Mouse (Mus musculus): ENCODE results near the gene Kcnq1. TPM values are rescaled to one million over a fixed set of nuclear protein-coding genes. Genes with fewer than 3 reads are reported as not detected.
A peak's percentile ranks its signal among the peaks of the same experiment; 100 is the strongest.

Gene Kcnq1
- total RNA-seq, 1 experiment = 0.22 TPM

DNA sequence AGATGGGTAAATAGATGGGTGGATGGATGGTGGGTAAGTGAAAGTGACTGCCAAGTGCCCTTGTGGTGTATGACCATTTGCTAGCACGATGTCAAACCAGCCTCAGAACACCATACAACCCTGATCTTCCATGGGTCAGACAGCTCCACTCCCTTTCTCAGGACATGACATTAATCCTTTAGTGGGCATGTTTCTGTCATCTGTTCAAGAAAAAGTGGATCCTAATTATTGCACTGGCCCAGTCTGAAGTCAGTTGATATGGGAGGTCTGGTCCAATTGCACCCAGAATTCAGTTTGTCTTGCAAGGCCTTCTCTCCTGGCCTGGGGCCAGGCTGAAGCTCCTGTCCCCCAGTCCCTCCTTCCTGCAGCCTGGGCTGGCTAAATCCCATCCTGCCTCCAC is 332.8 kb downstream of the Kcnq1 start:
- H3K4me1 ChIP-seq (ENCODE audit: control insufficient read depth in 2 of 2, insufficient read depth in 2 of 2, low read length in 2 of 2, poor library complexity in 1 of 2) = peaks cover 6 to 21% of the 10 kb centered on the region in 2 experiments; a peak in 3 of 4 replicates
- H3K27ac ChIP-seq (ENCODE audit: insufficient read depth, low read depth, low read length, poor library complexity, severe bottlenecking) = no peak overlapping the region
- no peak for TF ChIP-seq MAFK (IDR thresholded peaks at IDR 0.05; ENCODE audit: insufficient read depth, low read depth, low read length)
- no peak for TF ChIP-seq ZNF384 (IDR thresholded peaks at IDR 0.05; ENCODE audit: low read depth, low read length)
- no peak for TF ChIP-seq HCFC1 (IDR thresholded peaks at IDR 0.05; ENCODE audit: borderline replicate concordance, insufficient read depth, low read length)
- no peak for TF ChIP-seq CHD2 (IDR thresholded peaks at IDR 0.05; ENCODE audit: low read depth, low read length)
- TF ChIP-seq ZC3H11A (IDR thresholded peaks at IDR 0.05; ENCODE audit: borderline replicate concordance, low read depth, low read length) = no peak
- no peak overlapping the region for H3K9ac ChIP-seq (ENCODE audit: insufficient read depth, low read depth, low read length, poor library complexity, severe bottlenecking)
- in situ Hi-C loops (cut with MboI; ENCODE audit: low sequenced_read_pairs in 2 of 2, unreplicated experiment in 2 of 2) = no loop called here
- no peak overlapping the region for H3K4me3 ChIP-seq (ENCODE audit: insufficient read depth in 1 of 2, low read depth in 1 of 2, low read length in 2 of 2, poor library complexity in 1 of 2, severe bottlenecking in 1 of 2)
- H3K9me3 ChIP-seq (ENCODE audit: control insufficient read depth, insufficient read depth, low read depth, low read length) = no peaks in the 10 kb centered on the region
- H3K36me3 ChIP-seq (ENCODE audit: control insufficient read depth, insufficient read depth, low read length, poor library complexity, severe bottlenecking) = no peaks in the 10 kb centered on the region
- DNase-seq (ENCODE audit: low read depth, low spot score) = no peak

DNA sequence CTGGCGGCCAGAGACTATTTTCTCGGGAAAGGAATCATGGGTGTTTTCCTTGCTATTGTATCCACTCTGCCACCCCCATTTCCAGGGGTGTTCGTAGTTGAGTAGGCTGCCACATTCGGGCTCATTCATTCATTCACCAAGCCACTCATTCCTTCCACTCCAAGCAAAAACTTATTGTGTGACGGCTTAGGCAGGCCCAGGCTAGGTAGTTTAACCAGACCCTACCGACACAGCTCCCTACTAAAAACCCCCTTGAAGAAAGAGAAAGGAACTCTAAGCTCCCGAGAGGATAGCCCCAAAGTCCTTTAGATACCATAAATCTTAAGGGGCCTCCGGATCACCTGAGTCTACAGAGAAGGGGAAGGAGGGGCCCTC is 338.4 kb downstream of the Kcnq1 start:
- Histone ChIP-seq H3K4me1 (ENCODE audit: control insufficient read depth in 2 of 2, insufficient read depth in 2 of 2, low read length in 2 of 2, poor library complexity in 1 of 2) (peaks cover 1 to 2% of the 10 kb centered on the region in 2 experiments; a peak in 1 of 4 replicates), H3K36me3 (ENCODE audit: control insufficient read depth, insufficient read depth, low read length, poor library complexity, severe bottlenecking) (no peaks in the 10 kb centered on the region), H3K9ac (ENCODE audit: insufficient read depth, low read depth, low read length, poor library complexity, severe bottlenecking) (no peak overlapping the region), H3K4me3 (ENCODE audit: insufficient read depth in 1 of 2, low read depth in 1 of 2, low read length in 2 of 2, poor library complexity in 1 of 2, severe bottlenecking in 1 of 2) (no peak overlapping the region), H3K27ac (ENCODE audit: insufficient read depth, low read depth, low read length, poor library complexity, severe bottlenecking) (no peak overlapping the region), H3K9me3 (ENCODE audit: control insufficient read depth, insufficient read depth, low read depth, low read length) (no peaks in the 10 kb centered on the region)
- no peak for TF ChIP-seq HCFC1 (IDR thresholded peaks at IDR 0.05; ENCODE audit: borderline replicate concordance, insufficient read depth, low read length)
- no peak for TF ChIP-seq MAFK (IDR thresholded peaks at IDR 0.05; ENCODE audit: insufficient read depth, low read depth, low read length)
- no peak for TF ChIP-seq ZC3H11A (IDR thresholded peaks at IDR 0.05; ENCODE audit: borderline replicate concordance, low read depth, low read length)
- no peak for TF ChIP-seq ZNF384 (IDR thresholded peaks at IDR 0.05; ENCODE audit: low read depth, low read length)
- TF ChIP-seq CHD2 (IDR thresholded peaks at IDR 0.05; ENCODE audit: low read depth, low read length) = no peak
- DNase-seq (ENCODE audit: low read depth, low spot score) = no peak
- in situ Hi-C loops (cut with MboI; ENCODE audit: low sequenced_read_pairs in 2 of 2, unreplicated experiment in 2 of 2) = no loop called here

DNA sequence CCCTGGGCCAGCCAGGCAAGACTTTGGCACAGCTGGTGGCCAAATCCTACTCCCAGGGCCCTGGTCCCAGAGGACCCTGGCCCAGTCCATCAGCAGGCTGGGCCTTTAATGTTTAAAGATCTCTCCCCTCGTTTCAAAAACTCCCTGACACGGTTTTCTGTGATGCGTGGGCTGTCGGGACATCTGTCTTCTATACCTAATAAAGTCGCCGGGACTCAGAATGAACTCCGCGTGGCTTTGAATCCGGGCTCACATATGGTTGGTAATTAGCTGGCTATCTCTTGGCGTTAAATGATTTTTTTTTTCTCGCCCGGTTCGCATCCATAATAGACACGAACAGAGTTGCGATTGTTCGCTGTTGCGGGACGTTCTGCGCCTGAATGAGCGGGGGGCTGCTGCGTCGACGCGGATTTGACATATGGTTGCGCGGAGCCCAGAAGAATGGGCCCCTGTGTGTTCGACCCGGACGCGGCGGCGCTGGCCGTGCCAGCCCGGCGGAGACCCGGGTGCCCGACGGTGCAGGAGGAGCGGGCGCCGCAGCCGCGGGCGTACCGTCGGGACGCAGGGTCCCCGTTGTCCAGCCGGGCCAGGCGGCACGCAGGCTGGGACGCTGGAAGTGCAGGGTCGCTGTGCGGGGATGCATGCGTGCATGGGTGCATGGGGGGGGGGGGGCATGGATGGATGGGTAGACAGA is 338.9 kb downstream of the Kcnq1 start:
- Histone ChIP-seq H3K9me3 (ENCODE audit: control insufficient read depth, insufficient read depth, low read depth, low read length) (no peaks in the 10 kb centered on the region), H3K4me1 (ENCODE audit: control insufficient read depth in 2 of 2, insufficient read depth in 2 of 2, low read length in 2 of 2, poor library complexity in 1 of 2) (peaks cover 1 to 2% of the 10 kb centered on the region in 2 experiments; a peak in 1 of 4 replicates), H3K4me3 (ENCODE audit: insufficient read depth in 1 of 2, low read depth in 1 of 2, low read length in 2 of 2, poor library complexity in 1 of 2, severe bottlenecking in 1 of 2) (peak overlapping the region; percentile 0 to 49; a peak in 3 of 4 replicates), H3K27ac (ENCODE audit: insufficient read depth, low read depth, low read length, poor library complexity, severe bottlenecking) (no peak overlapping the region), H3K36me3 (ENCODE audit: control insufficient read depth, insufficient read depth, low read length, poor library complexity, severe bottlenecking) (no peaks in the 10 kb centered on the region), H3K9ac (ENCODE audit: insufficient read depth, low read depth, low read length, poor library complexity, severe bottlenecking) (peak overlapping the region; percentile 6; the same call in 1 of the 2 replicates)
- no peak for DNase-seq (ENCODE audit: low read depth, low spot score)
- TF ChIP-seq HCFC1 (IDR thresholded peaks at IDR 0.05; ENCODE audit: borderline replicate concordance, insufficient read depth, low read length) (no peak), MAFK (IDR thresholded peaks at IDR 0.05; ENCODE audit: insufficient read depth, low read depth, low read length) (no peak), ZC3H11A (IDR thresholded peaks at IDR 0.05; ENCODE audit: borderline replicate concordance, low read depth, low read length) (no peak), CHD2 (IDR thresholded peaks at IDR 0.05; ENCODE audit: low read depth, low read length) (no peak), ZNF384 (IDR thresholded peaks at IDR 0.05; ENCODE audit: low read depth, low read length) (no peak)
- in situ Hi-C loops (cut with MboI; ENCODE audit: low sequenced_read_pairs in 2 of 2, unreplicated experiment in 2 of 2) = no loop called here

DNA sequence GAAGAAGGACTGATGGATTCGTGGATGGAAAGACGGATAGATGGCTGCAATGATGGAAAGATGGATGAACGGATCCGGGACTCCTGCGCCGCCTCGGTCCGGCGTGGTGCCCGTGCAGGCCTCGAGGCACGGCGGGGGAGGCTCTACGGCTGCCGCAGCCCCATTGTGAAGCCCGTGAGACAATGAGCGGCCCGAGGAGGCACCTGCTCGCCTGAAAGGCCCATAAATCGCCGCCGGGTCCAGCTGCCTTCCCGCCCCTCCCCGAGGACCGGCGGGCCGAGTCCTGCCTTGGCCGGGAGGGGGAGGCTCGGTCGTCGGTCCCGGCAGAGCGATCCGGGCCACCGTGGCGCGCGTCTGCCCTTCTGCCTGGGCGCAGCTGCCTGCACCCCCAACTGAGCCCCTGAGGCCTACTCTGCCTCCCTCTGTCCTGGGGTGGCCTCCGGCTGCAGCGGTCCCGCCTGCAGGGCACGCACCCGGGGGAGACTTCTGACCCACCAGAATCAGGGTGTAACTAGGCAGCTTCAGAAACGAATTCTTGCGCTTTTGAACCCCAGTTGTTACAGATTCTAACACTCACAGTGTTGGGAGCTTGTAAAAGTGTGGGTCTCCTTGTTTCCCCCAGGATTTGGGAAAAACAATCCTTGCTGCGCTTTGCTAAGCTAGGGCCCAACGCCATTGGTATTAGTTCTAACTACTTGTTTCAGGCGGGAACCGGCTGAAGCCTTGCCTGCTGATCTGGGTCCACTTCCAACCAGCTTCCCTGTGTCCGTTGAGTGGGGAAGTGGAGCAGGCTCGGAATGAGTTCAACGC is 339.7 kb downstream of the Kcnq1 start:
- H3K9ac ChIP-seq (ENCODE audit: insufficient read depth, low read depth, low read length, poor library complexity, severe bottlenecking) = peak overlapping the region; percentile 12; the same call in 1 of the 2 replicates
- no peak for TF ChIP-seq CHD2 (IDR thresholded peaks at IDR 0.05; ENCODE audit: low read depth, low read length)
- TF ChIP-seq ZC3H11A (IDR thresholded peaks at IDR 0.05; ENCODE audit: borderline replicate concordance, low read depth, low read length) = no peak
- TF ChIP-seq HCFC1 (IDR thresholded peaks at IDR 0.05; ENCODE audit: borderline replicate concordance, insufficient read depth, low read length) = no peak
- no peak for TF ChIP-seq MAFK (IDR thresholded peaks at IDR 0.05; ENCODE audit: insufficient read depth, low read depth, low read length)
- TF ChIP-seq ZNF384 (IDR thresholded peaks at IDR 0.05; ENCODE audit: low read depth, low read length) = no peak

More for the DNA sequence above, 339.7 kb downstream of the Kcnq1 start:
- in situ Hi-C loops (cut with MboI; ENCODE audit: low sequenced_read_pairs in 2 of 2, unreplicated experiment in 2 of 2) = no loop called here
- Histone ChIP-seq H3K4me1 (ENCODE audit: control insufficient read depth in 2 of 2, insufficient read depth in 2 of 2, low read length in 2 of 2, poor library complexity in 1 of 2) (peaks cover 1 to 2% of the 10 kb centered on the region in 2 experiments; a peak in 1 of 4 replicates), H3K9me3 (ENCODE audit: control insufficient read depth, insufficient read depth, low read depth, low read length) (no peaks in the 10 kb centered on the region), H3K36me3 (ENCODE audit: control insufficient read depth, insufficient read depth, low read length, poor library complexity, severe bottlenecking) (no peaks in the 10 kb centered on the region), H3K4me3 (ENCODE audit: insufficient read depth in 1 of 2, low read depth in 1 of 2, low read length in 2 of 2, poor library complexity in 1 of 2, severe bottlenecking in 1 of 2) (peak overlapping the region; percentile 32 to 49; a peak in 3 of 4 replicates), H3K27ac (ENCODE audit: insufficient read depth, low read depth, low read length, poor library complexity, severe bottlenecking) (no peak overlapping the region)
- no peak for DNase-seq (ENCODE audit: low read depth, low spot score)

Data from ES-E14 (cell line).